Mouse (Mus musculus) layer of hippocampus, adult 11-12 months (tissue): ENCODE measurements at regions not wholly inside any gene's neighbourhood (a gene's known extent, or its start where the extent isn't known, plus 50 kb on each side); places are given as distances from the start of the nearest gene placed in this dataset.

ENCODE experiments used
- DNase-seq: peaks from one replicate; pipeline ENCODE4 v3.0.0; 2022; ENCODE audit warnings: low spot score

GRCm38 (mm10) chr4:142298770-142299337 lies 59.7 kb upstream of the Kazn start:
- no peak for DNase-seq

- DNase-seq, result no peak
These were observed 53.6 kb upstream of the Kazn start for GRCm38 (mm10) chr4:142292760-142293159.

- DNase-seq, result no peak
These were observed 53.1 kb upstream of the Kazn start for GRCm38 (mm10) chr4:142292334-142292733.

DNA sequence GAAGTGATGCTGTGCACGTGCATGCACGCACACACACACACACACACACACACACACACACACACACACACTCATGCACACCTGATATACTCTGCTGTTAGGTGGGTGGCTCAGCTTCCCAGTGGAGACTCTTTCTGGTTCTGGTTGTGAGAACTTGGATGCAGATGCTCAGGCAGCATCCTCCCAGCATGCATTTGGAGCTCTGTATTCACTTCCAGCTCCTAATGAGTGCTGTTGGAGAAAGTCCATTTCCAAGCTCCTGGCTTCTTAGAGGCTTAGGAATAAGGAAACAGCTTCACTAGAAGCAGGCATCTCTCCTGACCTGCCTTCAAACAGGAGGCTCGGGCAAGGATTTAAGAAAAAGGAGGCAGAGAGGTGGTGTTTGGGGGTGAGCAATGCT lies 52.2 kb upstream of the Kazn start:
- no peak for DNase-seq
